Mouse (Mus musculus): ENCODE measurements at regions not wholly inside any gene's neighbourhood (a gene's known extent, or its start where the extent isn't known, plus 50 kb on each side); places are given as distances from the start of the nearest gene placed in this dataset.

- H3K4me1 ChIP-seq (ENCODE audit: control insufficient read depth in 2 of 2, insufficient read depth in 2 of 2, low read length in 2 of 2, poor library complexity in 1 of 2), result no peaks in the 10 kb centered on the region
- no peak overlapping the region for H3K9ac ChIP-seq (ENCODE audit: insufficient read depth, low read depth, low read length, poor library complexity, severe bottlenecking)
- no peaks in the 10 kb centered on the region for H3K36me3 ChIP-seq (ENCODE audit: control insufficient read depth, insufficient read depth, low read length, poor library complexity, severe bottlenecking)
- no peak overlapping the region for H3K27ac ChIP-seq (ENCODE audit: insufficient read depth, low read depth, low read length, poor library complexity, severe bottlenecking)
- no peaks in the 10 kb centered on the region for H3K9me3 ChIP-seq (ENCODE audit: control insufficient read depth, insufficient read depth, low read depth, low read length)
- TF ChIP-seq HCFC1 (IDR thresholded peaks at IDR 0.05; ENCODE audit: borderline replicate concordance, insufficient read depth, low read length) (no peak), MAFK (IDR thresholded peaks at IDR 0.05; ENCODE audit: insufficient read depth, low read depth, low read length) (no peak), ZC3H11A (IDR thresholded peaks at IDR 0.05; ENCODE audit: borderline replicate concordance, low read depth, low read length) (no peak), CHD2 (IDR thresholded peaks at IDR 0.05; ENCODE audit: low read depth, low read length) (no peak), ZNF384 (IDR thresholded peaks at IDR 0.05; ENCODE audit: low read depth, low read length) (no peak)
- in situ Hi-C loops (cut with MboI; ENCODE audit: low sequenced_read_pairs in 2 of 2, unreplicated experiment in 2 of 2), result no loop called here
- no peak overlapping the region for H3K4me3 ChIP-seq (ENCODE audit: insufficient read depth in 1 of 2, low read depth in 1 of 2, low read length in 2 of 2, poor library complexity in 1 of 2, severe bottlenecking in 1 of 2)
- DNase-seq (ENCODE audit: low read depth, low spot score), result no peak
Observed at GRCm38 (mm10) chr12:96351143-96351542, 659.1 kb downstream of the Flrt2 start.

- Histone ChIP-seq H3K4me1 (ENCODE audit: control insufficient read depth in 2 of 2, insufficient read depth in 2 of 2, low read length in 2 of 2, poor library complexity in 1 of 2) (no peaks in the 10 kb centered on the region), H3K9ac (ENCODE audit: insufficient read depth, low read depth, low read length, poor library complexity, severe bottlenecking) (no peak overlapping the region), H3K4me3 (ENCODE audit: insufficient read depth in 1 of 2, low read depth in 1 of 2, low read length in 2 of 2, poor library complexity in 1 of 2, severe bottlenecking in 1 of 2) (no peak overlapping the region), H3K27ac (ENCODE audit: insufficient read depth, low read depth, low read length, poor library complexity, severe bottlenecking) (no peak overlapping the region), H3K36me3 (ENCODE audit: control insufficient read depth, insufficient read depth, low read length, poor library complexity, severe bottlenecking) (no peaks in the 10 kb centered on the region), H3K9me3 (ENCODE audit: control insufficient read depth, insufficient read depth, low read depth, low read length) (no peaks in the 10 kb centered on the region)
- in situ Hi-C loops (cut with MboI; ENCODE audit: low sequenced_read_pairs in 2 of 2, unreplicated experiment in 2 of 2), result no loop called here
- TF ChIP-seq ZC3H11A (IDR thresholded peaks at IDR 0.05; ENCODE audit: borderline replicate concordance, low read depth, low read length), result no peak
- TF ChIP-seq HCFC1 (IDR thresholded peaks at IDR 0.05; ENCODE audit: borderline replicate concordance, insufficient read depth, low read length), result no peak
- no peak for TF ChIP-seq MAFK (IDR thresholded peaks at IDR 0.05; ENCODE audit: insufficient read depth, low read depth, low read length)
- TF ChIP-seq CHD2 (IDR thresholded peaks at IDR 0.05; ENCODE audit: low read depth, low read length), result no peak
- no peak for TF ChIP-seq ZNF384 (IDR thresholded peaks at IDR 0.05; ENCODE audit: low read depth, low read length)
- no peak for DNase-seq (ENCODE audit: low read depth, low spot score)
Observed at GRCm38 (mm10) chr12:96378924-96379323, 686.9 kb downstream of the Flrt2 start.

- DNase-seq (ENCODE audit: low read depth, low spot score), result no peak
- Histone ChIP-seq H3K4me3 (ENCODE audit: insufficient read depth in 1 of 2, low read depth in 1 of 2, low read length in 2 of 2, poor library complexity in 1 of 2, severe bottlenecking in 1 of 2) (no peak overlapping the region), H3K36me3 (ENCODE audit: control insufficient read depth, insufficient read depth, low read length, poor library complexity, severe bottlenecking) (no peaks in the 10 kb centered on the region), H3K27ac (ENCODE audit: insufficient read depth, low read depth, low read length, poor library complexity, severe bottlenecking) (no peak overlapping the region), H3K9me3 (ENCODE audit: control insufficient read depth, insufficient read depth, low read depth, low read length) (no peaks in the 10 kb centered on the region), H3K4me1 (ENCODE audit: control insufficient read depth in 2 of 2, insufficient read depth in 2 of 2, low read length in 2 of 2, poor library complexity in 1 of 2) (no peaks in the 10 kb centered on the region), H3K9ac (ENCODE audit: insufficient read depth, low read depth, low read length, poor library complexity, severe bottlenecking) (no peak overlapping the region)
- TF ChIP-seq MAFK (IDR thresholded peaks at IDR 0.05; ENCODE audit: insufficient read depth, low read depth, low read length), result no peak
- TF ChIP-seq ZNF384 (IDR thresholded peaks at IDR 0.05; ENCODE audit: low read depth, low read length), result no peak
- TF ChIP-seq CHD2 (IDR thresholded peaks at IDR 0.05; ENCODE audit: low read depth, low read length), result no peak
- TF ChIP-seq ZC3H11A (IDR thresholded peaks at IDR 0.05; ENCODE audit: borderline replicate concordance, low read depth, low read length), result no peak
- TF ChIP-seq HCFC1 (IDR thresholded peaks at IDR 0.05; ENCODE audit: borderline replicate concordance, insufficient read depth, low read length), result no peak
- in situ Hi-C loops (cut with MboI; ENCODE audit: low sequenced_read_pairs in 2 of 2, unreplicated experiment in 2 of 2), result no loop called here
Observed at GRCm38 (mm10) chr12:96419104-96419503, 727.1 kb downstream of the Flrt2 start.

GRCm38 (mm10) chr12:96419567-96419966, 727.5 kb downstream of the Flrt2 start:
- no peaks in the 10 kb centered on the region for H3K4me1 ChIP-seq (ENCODE audit: control insufficient read depth in 2 of 2, insufficient read depth in 2 of 2, low read length in 2 of 2, poor library complexity in 1 of 2)
- in situ Hi-C loops (cut with MboI; ENCODE audit: low sequenced_read_pairs in 2 of 2, unreplicated experiment in 2 of 2), result no loop called here
- no peaks in the 10 kb centered on the region for H3K9me3 ChIP-seq (ENCODE audit: control insufficient read depth, insufficient read depth, low read depth, low read length)
- H3K27ac ChIP-seq (ENCODE audit: insufficient read depth, low read depth, low read length, poor library complexity, severe bottlenecking), result no peak overlapping the region
- no peak overlapping the region for H3K9ac ChIP-seq (ENCODE audit: insufficient read depth, low read depth, low read length, poor library complexity, severe bottlenecking)
- H3K4me3 ChIP-seq (ENCODE audit: insufficient read depth in 1 of 2, low read depth in 1 of 2, low read length in 2 of 2, poor library complexity in 1 of 2, severe bottlenecking in 1 of 2), result no peak overlapping the region
- H3K36me3 ChIP-seq (ENCODE audit: control insufficient read depth, insufficient read depth, low read length, poor library complexity, severe bottlenecking), result no peaks in the 10 kb centered on the region
- no peak for DNase-seq (ENCODE audit: low read depth, low spot score)
- no peak for TF ChIP-seq CHD2 (IDR thresholded peaks at IDR 0.05; ENCODE audit: low read depth, low read length)
- no peak for TF ChIP-seq HCFC1 (IDR thresholded peaks at IDR 0.05; ENCODE audit: borderline replicate concordance, insufficient read depth, low read length)
- no peak for TF ChIP-seq ZNF384 (IDR thresholded peaks at IDR 0.05; ENCODE audit: low read depth, low read length)
- no peak for TF ChIP-seq MAFK (IDR thresholded peaks at IDR 0.05; ENCODE audit: insufficient read depth, low read depth, low read length)
- no peak for TF ChIP-seq ZC3H11A (IDR thresholded peaks at IDR 0.05; ENCODE audit: borderline replicate concordance, low read depth, low read length)

GRCm38 (mm10) chr12:96427589-96427988, 735.6 kb downstream of the Flrt2 start:
- TF ChIP-seq MAFK (IDR thresholded peaks at IDR 0.05; ENCODE audit: insufficient read depth, low read depth, low read length) (no peak), ZC3H11A (IDR thresholded peaks at IDR 0.05; ENCODE audit: borderline replicate concordance, low read depth, low read length) (no peak), ZNF384 (IDR thresholded peaks at IDR 0.05; ENCODE audit: low read depth, low read length) (no peak), CHD2 (IDR thresholded peaks at IDR 0.05; ENCODE audit: low read depth, low read length) (no peak)
- Histone ChIP-seq H3K27ac (ENCODE audit: insufficient read depth, low read depth, low read length, poor library complexity, severe bottlenecking) (no peak overlapping the region), H3K9ac (ENCODE audit: insufficient read depth, low read depth, low read length, poor library complexity, severe bottlenecking) (no peak overlapping the region), H3K9me3 (ENCODE audit: control insufficient read depth, insufficient read depth, low read depth, low read length) (no peaks in the 10 kb centered on the region), H3K4me1 (ENCODE audit: control insufficient read depth in 2 of 2, insufficient read depth in 2 of 2, low read length in 2 of 2, poor library complexity in 1 of 2) (no peaks in the 10 kb centered on the region), H3K36me3 (ENCODE audit: control insufficient read depth, insufficient read depth, low read length, poor library complexity, severe bottlenecking) (no peaks in the 10 kb centered on the region), H3K4me3 (ENCODE audit: insufficient read depth in 1 of 2, low read depth in 1 of 2, low read length in 2 of 2, poor library complexity in 1 of 2, severe bottlenecking in 1 of 2) (no peak overlapping the region)
- DNase-seq (ENCODE audit: low read depth, low spot score), result no peak
- in situ Hi-C loops (cut with MboI; ENCODE audit: low sequenced_read_pairs in 2 of 2, unreplicated experiment in 2 of 2), result no loop called here
